Mouse (Mus musculus) embryonic facial prominence, embryonic 11.5 days (tissue): ENCODE data around the gene Cnn2. TPM values are rescaled to one million over a fixed set of nuclear protein-coding genes. Genes with fewer than 3 reads are reported as not detected.

Experiments
- ATAC-seq: fragments of 200-750 bp; cut with Nextera tagmentation; replicated peaks from 2 replicates; pipeline ENCODE4 v1.8.0; 2017; ENCODE audit warnings: low read depth; ENCODE audit not compliant: insufficient number of reproducible peaks, low FRiP score, low TSS enrichment
- DNase-seq: peaks from one replicate; pipeline ENCODE4 v3.0.0-alpha.2; 2015; ENCODE audit warnings: low spot score
- H3K27ac ChIP-seq: fragments of 300-500 bp; sonication (generic); replicated peaks from 2 replicates; pipeline ENCODE4 v1.5.1; 2014; ENCODE audit warnings: mild to moderate bottlenecking, low read depth, low read length, control low read depth
- H3K27me3 ChIP-seq: fragments of 300-500 bp; sonication (generic); 2 replicates; pipeline ENCODE4 v1.6.1; 2014; ENCODE audit warnings: mild to moderate bottlenecking, low read length, moderate library complexity, mixed read lengths; ENCODE audit not compliant: control insufficient read depth, insufficient read depth
- H3K36me3 ChIP-seq: fragments of 300-500 bp; sonication (generic); replicated peaks from 2 replicates; pipeline ENCODE4 v1.6.1; 2014; ENCODE audit warnings: low read depth, mild to moderate bottlenecking, low read length, moderate library complexity, mixed read lengths; ENCODE audit not compliant: control insufficient read depth, insufficient read depth
- H3K4me1 ChIP-seq: fragments of 300-500 bp; sonication (generic); 2 replicates; pipeline ENCODE4 v1.6.1; 2014; ENCODE audit warnings: low read length, mixed read lengths; ENCODE audit not compliant: control insufficient read depth, insufficient read depth
- H3K4me2 ChIP-seq: fragments of 300-500 bp; sonication (generic); 2 replicates; pipeline ENCODE4 v1.6.1; 2014; ENCODE audit warnings: low read depth, mild to moderate bottlenecking, control low read depth, low read length, moderate library complexity
- H3K4me3 ChIP-seq: fragments of 300-500 bp; sonication (generic); 2 replicates; pipeline ENCODE4 v1.5.1; 2014; ENCODE audit warnings: low read depth, low read length, control low read depth
- H3K9ac ChIP-seq: fragments of 300-500 bp; sonication (generic); replicated peaks from 2 replicates; pipeline ENCODE4 v1.6.1; 2014; ENCODE audit warnings: mild to moderate bottlenecking, control low read depth, low read length
- H3K9me3 ChIP-seq: fragments of 300-500 bp; sonication (generic); replicated peaks from 2 replicates; pipeline ENCODE4 v1.6.1; 2016; ENCODE audit warnings: mild to moderate bottlenecking, low read length, inconsistent platforms, mixed read lengths; ENCODE audit not compliant: control insufficient read depth
- WGBS: fragments of 180-500 bp; shearing (Covaris S2); extraction: QIAGEN DNeasy Blood & Tissue Kit; methylation state at CpG from one replicate; pipeline ENCODE4 v1.1.7; 2014; 5-methylcytosine and 5-hydroxymethylcytosine counted together
- polyA plus RNA-seq: library from polyadenylated mRNA; unstranded; fragments of >200 nt; fragmentation: Nextera tagmentation; extraction: Ambion mirVana; gene quantifications from 2 replicates; pipeline ENCODE4 v1.2.1, GENCODE M21; 2014

Gene Cnn2
- polyA plus RNA-seq, 1 experiment from 2014 or later = 255 TPM

DNA sequence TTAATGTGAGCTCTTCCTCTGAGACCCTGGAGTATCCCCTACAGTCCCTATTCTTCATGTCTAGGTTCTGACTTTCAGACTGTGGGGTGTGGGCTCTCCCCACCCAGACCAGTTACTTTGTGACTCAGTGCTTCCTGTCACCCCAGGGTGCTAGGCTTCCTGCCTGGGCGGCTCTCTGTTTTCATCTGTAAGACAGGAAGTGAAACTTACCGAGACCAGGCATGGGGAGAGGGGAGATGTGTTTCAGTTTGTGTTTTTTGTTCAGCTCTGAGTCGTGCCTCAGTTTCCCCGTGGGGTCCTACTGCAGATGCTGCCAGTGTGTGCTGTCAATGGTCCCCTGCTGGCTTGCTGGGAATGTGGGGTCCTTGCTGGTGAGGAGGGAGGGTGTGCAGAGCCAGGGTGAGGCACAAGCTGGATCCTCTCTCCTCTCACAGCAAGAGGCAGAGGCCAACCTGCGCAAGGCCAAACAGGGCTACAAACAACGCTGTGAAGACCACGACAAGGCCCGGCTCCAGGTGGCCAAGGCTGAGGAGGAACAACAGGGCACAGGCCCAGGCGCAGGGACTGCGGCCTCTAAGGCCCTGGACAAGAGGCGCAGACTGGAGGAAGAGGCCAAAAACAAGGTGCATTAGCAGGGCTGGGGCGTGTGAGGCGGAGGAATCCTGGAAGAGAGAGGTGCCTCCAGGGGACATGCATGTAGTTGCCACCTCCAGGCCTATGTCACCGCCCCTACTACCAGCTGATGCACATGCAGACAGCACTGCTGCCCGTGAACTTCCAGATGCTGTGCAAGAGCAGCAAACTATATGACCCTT is 36.1 kb downstream of the Cnn2 start:
- Histone ChIP-seq H3K4me3 (no peak overlapping the region), H3K36me3 (no peaks in the 10 kb centered on the region), H3K9ac (no peak overlapping the region), H3K9me3 (no peaks in the 10 kb centered on the region), H3K27me3 (no peaks in the 10 kb centered on the region), H3K4me2 (no peak overlapping the region), H3K27ac (no peak overlapping the region), H3K4me1 (no peaks in the 10 kb centered on the region; the same call in none of the 2 replicates)
- WGBS = 80% methylated on average over 15 of the region's 15 CpGs
- no peak for DNase-seq
- ATAC-seq = no peak

DNA sequence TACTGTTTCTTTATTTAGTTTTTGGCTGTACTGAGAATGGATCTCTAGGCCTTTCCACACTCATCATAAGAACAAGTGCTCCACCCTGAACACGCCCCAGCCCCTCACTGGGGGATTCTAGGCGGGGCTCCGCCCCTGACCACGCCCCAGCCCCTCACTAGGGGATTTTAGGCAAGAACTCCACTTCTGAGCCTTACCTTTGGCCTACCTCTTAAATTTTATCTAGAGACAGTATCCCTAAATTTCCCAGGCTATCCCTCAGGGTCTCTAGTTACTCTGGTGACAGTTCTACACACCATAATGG is 36.6 kb downstream of the Cnn2 start:
- Histone ChIP-seq H3K27ac (no peak overlapping the region), H3K27me3 (no peaks in the 10 kb centered on the region), H3K4me1 (no peaks in the 10 kb centered on the region; the same call in 1 of the 2 replicates), H3K9ac (no peak overlapping the region), H3K4me2 (no peak overlapping the region), H3K36me3 (no peaks in the 10 kb centered on the region), H3K4me3 (no peak overlapping the region), H3K9me3 (no peaks in the 10 kb centered on the region)
- no peak for ATAC-seq
- WGBS = 55% methylated on average over 4 of the region's 4 CpGs
- no peak for DNase-seq

DNA sequence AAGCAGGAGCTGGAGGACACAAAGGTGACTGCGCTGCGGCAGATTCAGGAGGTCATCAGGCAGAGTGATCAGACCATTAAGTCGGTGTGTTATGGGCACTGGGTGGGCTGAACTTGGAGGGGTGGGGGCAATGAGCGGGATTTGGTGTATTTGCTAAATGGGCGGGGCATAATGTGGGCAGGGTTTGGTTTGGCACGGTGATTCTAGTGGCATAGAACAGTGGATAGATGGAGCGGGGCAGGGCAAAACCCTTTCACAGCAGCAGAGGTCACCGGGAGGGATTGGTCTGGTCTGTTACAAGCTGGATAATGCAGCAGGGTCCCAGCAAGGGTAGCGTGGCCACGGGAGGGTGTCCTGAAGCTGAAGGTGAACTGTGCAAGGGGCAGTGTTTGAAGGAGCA is 37.1 kb downstream of the Cnn2 start:
- no peak overlapping the region for H3K4me3 ChIP-seq
- H3K4me2 ChIP-seq = no peak overlapping the region
- 0 out of 2 replicates have a peak, but pooled peaks have one; percentile 12 for ATAC-seq
- H3K36me3 ChIP-seq = no peaks in the 10 kb centered on the region
- no peak overlapping the region for H3K27ac ChIP-seq
- no peak overlapping the region for H3K9ac ChIP-seq
- no peaks in the 10 kb centered on the region; the same call in 1 of the 2 replicates for H3K4me1 ChIP-seq
- H3K9me3 ChIP-seq = no peaks in the 10 kb centered on the region
- no peaks in the 10 kb centered on the region for H3K27me3 ChIP-seq
- WGBS = 79% methylated on average over 10 of the region's 10 CpGs
- no peak for DNase-seq

DNA sequence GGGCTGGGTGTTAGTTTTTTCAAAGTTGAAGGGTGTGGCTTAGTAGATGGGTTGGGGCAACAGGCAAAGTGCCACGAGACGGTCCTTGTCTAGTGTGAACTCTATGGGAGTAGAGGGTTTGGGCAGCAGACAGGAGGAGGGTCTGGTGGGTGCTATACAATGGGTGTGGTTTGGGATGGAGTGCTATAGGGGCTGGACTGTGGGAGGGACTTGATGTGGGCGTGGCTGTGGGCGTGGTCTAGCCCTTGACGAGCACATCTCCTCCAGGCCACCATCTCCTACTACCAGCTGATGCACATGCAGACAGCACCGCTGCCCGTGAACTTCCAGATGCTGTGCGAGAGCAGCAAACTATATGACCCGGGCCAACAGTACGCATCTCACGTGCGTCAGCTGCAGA is 37.5 kb downstream of the Cnn2 start:
- peak; percentile 57; the same call in 1 of the 2 replicates for ATAC-seq
- no peak for DNase-seq
- Histone ChIP-seq H3K9me3 (no peaks in the 10 kb centered on the region), H3K27ac (no peak overlapping the region), H3K36me3 (no peaks in the 10 kb centered on the region), H3K9ac (no peak overlapping the region), H3K4me3 (no peak overlapping the region), H3K4me1 (no peaks in the 10 kb centered on the region), H3K27me3 (no peaks in the 10 kb centered on the region), H3K4me2 (no peak overlapping the region)
- 60% methylated on average over 12 of the region's 12 CpGs for WGBS

DNA sequence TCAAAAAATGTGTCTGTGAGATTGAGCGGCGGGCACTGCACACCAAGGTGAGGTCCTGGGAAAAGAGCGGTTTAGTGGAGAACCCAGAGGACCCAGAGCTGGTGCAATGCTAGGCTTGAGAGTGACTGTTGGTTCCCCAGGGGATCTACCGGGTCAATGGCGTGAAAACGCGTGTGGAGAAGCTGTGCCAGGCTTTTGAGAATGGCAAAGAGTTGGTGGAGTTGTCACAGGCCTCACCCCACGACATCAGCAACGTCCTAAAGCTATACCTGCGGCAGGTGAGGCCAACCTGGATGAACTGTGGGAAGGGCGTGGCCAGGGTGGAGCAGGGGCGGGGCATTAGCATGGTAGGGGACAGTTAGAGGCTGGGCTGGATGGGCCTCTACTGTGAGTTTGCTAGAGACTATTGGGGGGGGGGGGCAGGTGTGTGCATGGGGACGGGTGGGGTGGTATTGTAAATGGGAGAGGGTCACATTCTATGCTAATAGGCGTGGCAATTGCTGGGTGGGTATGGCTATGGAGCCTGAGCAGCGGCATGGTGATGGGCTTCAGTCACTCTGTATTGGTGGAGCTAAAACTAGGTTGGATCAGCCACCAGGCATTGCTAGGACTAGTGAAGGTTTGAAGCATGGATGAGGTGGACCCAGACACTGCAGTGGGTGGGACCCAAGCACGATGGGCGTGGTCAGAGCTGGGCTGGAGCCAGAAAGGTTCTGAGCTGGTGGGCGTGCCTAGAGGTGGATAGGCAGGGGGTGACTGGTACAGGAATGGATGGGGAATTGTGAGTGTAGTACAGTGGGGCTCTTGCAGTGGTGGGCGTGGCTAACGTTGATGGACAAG is 39.5 kb downstream of the Cnn2 start:
- Histone ChIP-seq H3K9me3 (no peaks in the 10 kb centered on the region), H3K27me3 (no peaks in the 10 kb centered on the region), H3K27ac (no peak overlapping the region), H3K36me3 (no peaks in the 10 kb centered on the region), H3K4me1 (no peaks in the 10 kb centered on the region), H3K4me3 (no peak overlapping the region), H3K9ac (no peak overlapping the region), H3K4me2 (no peak overlapping the region)
- DNase-seq (no peak), ATAC-seq (no peak)
- WGBS = 71% methylated on average over 20 of the region's 20 CpGs

DNA sequence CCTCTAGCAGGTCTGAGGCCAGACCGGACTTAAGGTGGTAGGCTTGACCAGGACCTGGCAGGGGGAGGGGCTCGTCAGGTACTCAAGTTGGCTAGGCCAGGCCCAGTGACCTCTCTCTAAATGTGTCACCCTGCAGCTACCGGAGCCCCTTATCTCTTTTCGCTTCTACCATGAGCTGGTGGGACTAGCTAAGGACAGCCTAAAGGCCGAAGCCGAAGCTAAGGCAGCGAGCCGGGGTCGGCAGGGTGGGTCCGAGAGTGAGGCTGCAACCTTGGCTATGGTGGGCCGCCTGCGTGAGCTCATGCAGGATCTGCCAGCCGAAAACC is 40.1 kb downstream of the Cnn2 start:
- no peaks in the 10 kb centered on the region for H3K27me3 ChIP-seq
- no peaks in the 10 kb centered on the region for H3K36me3 ChIP-seq
- 94% methylated on average over 13 of the region's 13 CpGs for WGBS
- ATAC-seq (no peak), DNase-seq (no peak)
- H3K27ac ChIP-seq = no peak overlapping the region
- no peak overlapping the region for H3K9ac ChIP-seq
- no peak overlapping the region for H3K4me3 ChIP-seq
- H3K9me3 ChIP-seq = no peaks in the 10 kb centered on the region
- H3K4me1 ChIP-seq = no peaks in the 10 kb centered on the region
- no peak overlapping the region for H3K4me2 ChIP-seq

DNA sequence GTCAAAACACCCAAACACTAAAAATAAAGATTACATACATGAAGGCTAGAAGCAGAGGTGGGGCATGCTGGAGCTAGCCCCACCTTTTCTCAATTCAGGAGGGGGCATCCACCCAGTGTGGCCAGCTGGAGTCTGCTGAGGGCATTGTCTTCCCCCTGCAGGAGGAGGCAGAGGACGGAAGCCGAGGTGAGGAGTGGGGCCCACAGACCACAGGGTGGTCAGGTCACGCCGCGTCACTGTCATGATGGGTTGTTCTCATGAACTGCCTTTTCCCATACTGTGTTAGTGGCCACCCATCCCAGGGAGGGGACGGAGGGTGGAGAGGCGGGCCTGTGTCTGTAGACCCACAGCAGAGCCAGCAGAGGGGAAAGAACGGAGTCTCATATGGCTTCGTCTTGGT is 41.8 kb downstream of the Cnn2 start:
- H3K36me3 ChIP-seq = no peaks in the 10 kb centered on the region
- WGBS = 90% methylated on average over 8 of the region's 9 CpGs

DNA sequence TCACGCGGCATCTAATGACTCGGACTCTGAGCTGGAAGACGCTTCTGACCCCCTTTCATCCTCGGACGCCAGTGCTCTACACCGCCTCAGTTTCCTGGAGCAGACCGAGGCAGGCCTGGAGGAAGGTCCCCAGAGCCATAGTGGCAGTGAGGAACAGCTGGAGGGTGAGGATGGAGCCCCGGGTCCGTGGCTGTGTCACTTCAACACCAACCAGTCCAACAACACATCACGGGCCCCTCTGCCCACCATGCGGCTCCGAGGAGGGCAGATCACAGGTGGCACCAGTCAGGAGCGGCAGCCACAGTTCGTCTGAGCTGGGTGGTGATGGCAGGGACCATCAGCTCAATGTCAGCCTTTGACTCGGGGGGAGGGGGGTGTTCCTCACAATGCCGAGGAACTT is 42.4 kb downstream of the Cnn2 start:
- no peaks in the 10 kb centered on the region for H3K27me3 ChIP-seq
- no peak overlapping the region for H3K4me2 ChIP-seq
- no peak overlapping the region for H3K27ac ChIP-seq
- no peak overlapping the region for H3K4me3 ChIP-seq
- no peaks in the 10 kb centered on the region for H3K9me3 ChIP-seq
- DNase-seq (no peak), ATAC-seq (no peak)
- no peaks in the 10 kb centered on the region for H3K4me1 ChIP-seq
- peaks cover 4% of the 10 kb centered on the region for H3K36me3 ChIP-seq
- WGBS = 86% methylated on average over 17 of the region's 17 CpGs
- H3K9ac ChIP-seq = no peak overlapping the region

More for the DNA sequence above, 41.8 kb downstream of the Cnn2 start:
- H3K9ac ChIP-seq = no peak overlapping the region
- H3K27ac ChIP-seq = no peak overlapping the region
- no peak for ATAC-seq
- no peaks in the 10 kb centered on the region for H3K4me1 ChIP-seq
- H3K27me3 ChIP-seq = no peaks in the 10 kb centered on the region
- no peak overlapping the region for H3K4me3 ChIP-seq
- DNase-seq = no peak
- H3K4me2 ChIP-seq = no peak overlapping the region
- H3K9me3 ChIP-seq = no peaks in the 10 kb centered on the region
